Mouse (Mus musculus) monocyte, adult 2 months (primary cell): ENCODE measurements around the gene Tcf3.

Source experiments
- DNase-seq, 2 experiments: peaks; one replicate each; pipeline ENCODE4 v3.0.0; 2022; ENCODE audit warnings: low spot score in 2 of 2, low read depth in 1 of 2

The Tcf3 gene

GRCm38 (mm10) chr10:80407924-80408323 is 25.5 kb downstream of the Tcf3 start:
- DNase-seq = no peak

- DNase-seq = peak; percentile 79 to 82
These were observed 26.6 kb downstream of the Tcf3 start, which contains the start of gene Uqcr11 for GRCm38 (mm10) chr10:80406684-80407501. Gene Uqcr11, minus strand, starts transcription at chr10:80406830.

GRCm38 (mm10) chr10:80405481-80406173 is 27.8 kb downstream of the Tcf3 start:
- DNase-seq = no peak

- DNase-seq = no peak
These were observed 30.3 kb downstream of the Tcf3 start for GRCm38 (mm10) chr10:80403044-80403692.

GRCm38 (mm10) chr10:80400704-80401161 is 32.7 kb downstream of the Tcf3 start:
- DNase-seq = no peak

GRCm38 (mm10) chr10:80399973-80400703 is 33.3 kb downstream of the Tcf3 start:
- no peak for DNase-seq

- peak; percentile 96 to 98 for DNase-seq
These were observed 34.1 kb downstream of the Tcf3 start, which contains the start of gene Mbd3 for GRCm38 (mm10) chr10:80399191-80399972. Gene Mbd3, minus strand, starts transcription at chr10:80399550.

- DNase-seq = peak; percentile 94 to 95
These were observed 34.7 kb downstream of the Tcf3 start for GRCm38 (mm10) chr10:80398719-80399190.

GRCm38 (mm10) chr10:80398174-80398535 is 35.3 kb downstream of the Tcf3 start:
- no peak for DNase-seq

- no peak for DNase-seq
These were observed 35.8 kb downstream of the Tcf3 start for GRCm38 (mm10) chr10:80397524-80398173.

GRCm38 (mm10) chr10:80396822-80397523 is 36.5 kb downstream of the Tcf3 start:
- DNase-seq = no peak

GRCm38 (mm10) chr10:80395025-80395627 is 38.3 kb downstream of the Tcf3 start:
- no peak for DNase-seq

- DNase-seq = no peak
These were observed 40.8 kb downstream of the Tcf3 start for GRCm38 (mm10) chr10:80392687-80393086.

GRCm38 (mm10) chr10:80390697-80391096 is 42.8 kb downstream of the Tcf3 start:
- no peak for DNase-seq

- DNase-seq = no peak
These were observed 44.2 kb downstream of the Tcf3 start for GRCm38 (mm10) chr10:80389185-80389708.

- DNase-seq = no peak
These were observed 44.7 kb downstream of the Tcf3 start for GRCm38 (mm10) chr10:80388731-80389130.

- DNase-seq = peak in 1 of 2 experiments; percentile 42
These were observed 45.9 kb downstream of the Tcf3 start, which contains the start of gene Mex3d for GRCm38 (mm10) chr10:80387522-80387959. Gene Mex3d, minus strand, starts transcription at chr10:80387659.
